Mouse (Mus musculus) ES-Bruce4 (cell line): Measurements from ENCODE around the gene Mocs3. TPM values are rescaled to one million over a fixed set of nuclear protein-coding genes. Genes with fewer than 3 reads are reported as not detected.

ENCODE experiments used
- H3K27ac ChIP-seq: 2 replicates; pipeline ENCODE4 v1.5.1; 2012; ENCODE audit warnings: low read length, inconsistent platforms; ENCODE audit not compliant: insufficient read depth
- H3K27me3 ChIP-seq: 2 replicates; pipeline ENCODE4 v1.6.1; 2012; ENCODE audit warnings: mild to moderate bottlenecking, low read length, inconsistent platforms; ENCODE audit not compliant: control insufficient read depth, poor library complexity, insufficient read depth, severe bottlenecking
- H3K36me3 ChIP-seq: 2 replicates; pipeline ENCODE4 v1.6.1; 2012; ENCODE audit warnings: inconsistent platforms, mild to moderate bottlenecking, low read length, moderate library complexity; ENCODE audit not compliant: control insufficient read depth, poor library complexity, insufficient read depth, severe bottlenecking
- H3K4me1 ChIP-seq: one replicate; pipeline ENCODE4 v1.8.1; 2011; ENCODE audit warnings: low read length; ENCODE audit not compliant: control insufficient read depth, insufficient read depth
- H3K4me3 ChIP-seq: 2 replicates; pipeline ENCODE4 v1.5.1; 2011; ENCODE audit warnings: low read depth, mild to moderate bottlenecking, low read length
- H3K9ac ChIP-seq: 2 replicates; pipeline ENCODE4 v1.6.1; 2012; ENCODE audit warnings: low read depth, mild to moderate bottlenecking, inconsistent platforms; ENCODE audit not compliant: poor library complexity, severe bottlenecking
- H3K9me3 ChIP-seq: replicated peaks from 2 replicates; pipeline ENCODE4 v1.6.1; 2012; ENCODE audit warnings: mild to moderate bottlenecking, low read length, inconsistent platforms; ENCODE audit not compliant: control insufficient read depth, poor library complexity, insufficient read depth, severe bottlenecking
- CTCF ChIP-seq: IDR thresholded peaks from one replicate; pipeline ENCODE4 v1.8.1; 2011; ENCODE audit warnings: low read depth, low read length
- EP300 ChIP-seq: IDR thresholded peaks from 2 replicates; pipeline ENCODE4 v1.6.1; 2011; ENCODE audit warnings: low read depth, low read length; ENCODE audit not compliant: insufficient read depth
- POLR2A ChIP-seq: IDR thresholded peaks from one replicate; pipeline ENCODE4 v1.8.1; 2011; ENCODE audit warnings: low read length; ENCODE audit not compliant: insufficient read depth
- polyA plus RNA-seq: library from polyadenylated mRNA; stranded (reverse); fragments of >200 nt; gene quantifications from 2 replicates; pipeline ENCODE4 v1.2.4, GENCODE M21; 2011; ENCODE audit warnings: low read depth; ENCODE audit not compliant: missing spikeins, insufficient read depth, insufficient read length

The Mocs3 gene
- 3.2 and 3.4 TPM in 2 replicates for polyA plus RNA-seq

- Histone ChIP-seq H3K27ac (peak within 1 kb of the TSS; percentile 63), H3K9me3 (no peaks in the 10 kb centered on the region), H3K27me3 (no peaks in the 10 kb centered on the region), H3K4me1 (peaks cover 2% of the 10 kb centered on the region), H3K4me3 (peak within 1 kb of the TSS; percentile 95), H3K9ac (peak within 1 kb of the TSS; percentile 87), H3K36me3 (peaks cover 12% of the 10 kb centered on the region)
- TF ChIP-seq POLR2A (peak; percentile 89), EP300 (no peak), CTCF (no peak)
Measured at GRCm38 (mm10) chr2:168230026-168230728, at the start of gene Mocs3, which contains the start of the genes Gm20716 and Dpm1. Gene Mocs3, plus strand, starts transcription at chr2:168230622. Gene Gm20716, minus strand, starts transcription at chr2:168230364. Gene Dpm1, minus strand, starts transcription at chr2:168230591.

GRCm38 (mm10) chr2:168191856-168192255 is 38.6 kb upstream of the Mocs3 start:
- Histone ChIP-seq H3K9me3 (no peaks in the 10 kb centered on the region), H3K27me3 (no peaks in the 10 kb centered on the region), H3K36me3 (peaks cover 57% of the 10 kb centered on the region), H3K27ac (no peak overlapping the region), H3K4me1 (peaks cover 9% of the 10 kb centered on the region), H3K9ac (no peak overlapping the region), H3K4me3 (no peak overlapping the region)
- TF ChIP-seq POLR2A (no peak), EP300 (no peak), CTCF (no peak)

- Histone ChIP-seq H3K4me3 (no peak overlapping the region), H3K27me3 (no peaks in the 10 kb centered on the region), H3K36me3 (peaks cover 53% of the 10 kb centered on the region), H3K9ac (no peak overlapping the region), H3K27ac (peak overlapping the region; percentile 14; the same call in 1 of the 2 replicates), H3K4me1 (peaks cover 9% of the 10 kb centered on the region), H3K9me3 (no peaks in the 10 kb centered on the region)
- no peak for TF ChIP-seq EP300
Measured at GRCm38 (mm10) chr2:168193685-168194084, 36.7 kb upstream of the Mocs3 start.

GRCm38 (mm10) chr2:168195721-168196120 is 34.7 kb upstream of the Mocs3 start:
- no peak for TF ChIP-seq CTCF
- TF ChIP-seq EP300 = no peak
- no peak for TF ChIP-seq POLR2A
- H3K27ac ChIP-seq = peak overlapping the region; percentile 48; the same call in 1 of the 2 replicates
- peaks cover 7% of the 10 kb centered on the region for H3K4me1 ChIP-seq
- peaks cover 52% of the 10 kb centered on the region for H3K36me3 ChIP-seq
- H3K9me3 ChIP-seq = no peaks in the 10 kb centered on the region
- no peak overlapping the region for H3K4me3 ChIP-seq
- no peaks in the 10 kb centered on the region for H3K27me3 ChIP-seq
- H3K9ac ChIP-seq = 0 out of 2 replicates have a peak overlapping the region, but pooled peaks have one; percentile 60

- H3K4me1 ChIP-seq = peaks cover 3% of the 10 kb centered on the region
- no peaks in the 10 kb centered on the region for H3K9me3 ChIP-seq
- H3K36me3 ChIP-seq = peaks cover 41% of the 10 kb centered on the region
- no peak overlapping the region for H3K9ac ChIP-seq
- no peak overlapping the region for H3K4me3 ChIP-seq
- no peak overlapping the region; the same call in 1 of the 2 replicates for H3K27ac ChIP-seq
- TF ChIP-seq EP300 = no peak
- TF ChIP-seq POLR2A = no peak
- TF ChIP-seq CTCF = no peak
- no peaks in the 10 kb centered on the region for H3K27me3 ChIP-seq
Measured at GRCm38 (mm10) chr2:168198421-168198820, 32.0 kb upstream of the Mocs3 start.

GRCm38 (mm10) chr2:168199476-168199875 is 30.9 kb upstream of the Mocs3 start:
- peak overlapping the region; percentile 49; the same call in 1 of the 2 replicates for H3K27ac ChIP-seq
- H3K9ac ChIP-seq = no peak overlapping the region
- H3K4me1 ChIP-seq = peaks cover 4% of the 10 kb centered on the region
- H3K27me3 ChIP-seq = no peaks in the 10 kb centered on the region
- no peaks in the 10 kb centered on the region for H3K9me3 ChIP-seq
- TF ChIP-seq POLR2A (no peak), EP300 (no peak), CTCF (no peak)
- peaks cover 46% of the 10 kb centered on the region for H3K36me3 ChIP-seq
- no peak overlapping the region for H3K4me3 ChIP-seq
